Mouse (Mus musculus) spleen, adult 2 months (tissue): Measurements from ENCODE around the gene Cd2ap. TPM values are rescaled to one million over a fixed set of nuclear protein-coding genes. Genes with fewer than 3 reads are reported as not detected.

Experiments
- DNase-seq, 2 experiments: peaks; one replicate each; pipeline versions ENCODE4 v3.0.0 to v3.0.0-alpha.2; 2012 to 2021; ENCODE audit warnings: low spot score in 2 of 2, low read depth in 1 of 2
- H3K27ac ChIP-seq: fragments of 200-500 bp; 2 replicates; pipeline ENCODE4 v1.5.1; 2012; ENCODE audit warnings: low read length, inconsistent platforms; ENCODE audit not compliant: insufficient read depth
- H3K27me3 ChIP-seq: fragments of 200-500 bp; 2 replicates; pipeline ENCODE4 v1.6.1; 2012; ENCODE audit warnings: mild to moderate bottlenecking, moderate library complexity, low read length, inconsistent platforms; ENCODE audit not compliant: control insufficient read depth, insufficient read depth
- H3K36me3 ChIP-seq: fragments of 200-500 bp; 2 replicates; pipeline ENCODE4 v1.6.1; 2012; ENCODE audit warnings: mild to moderate bottlenecking, low read length, inconsistent platforms; ENCODE audit not compliant: control insufficient read depth, insufficient read depth
- H3K4me1 ChIP-seq: fragments of 200-500 bp; 2 replicates; pipeline ENCODE4 v1.6.1; 2011; ENCODE audit warnings: inconsistent platforms; ENCODE audit not compliant: control insufficient read depth, insufficient read depth, insufficient read length
- H3K4me3 ChIP-seq: fragments of 200-500 bp; 2 replicates; pipeline ENCODE4 v1.5.1; 2011; ENCODE audit warnings: mild to moderate bottlenecking, inconsistent platforms; ENCODE audit not compliant: insufficient read depth, insufficient read length; ENCODE audit errors: extremely low read depth
- CTCF ChIP-seq: fragments of 200-500 bp; IDR thresholded peaks from 2 replicates; pipeline ENCODE4 v1.5.1; 2011; ENCODE audit warnings: mild to moderate bottlenecking, inconsistent platforms; ENCODE audit not compliant: insufficient read depth, insufficient read length, insufficient replicate concordance; ENCODE audit errors: extremely low read depth
- POLR2A ChIP-seq: fragments of 200-500 bp; IDR thresholded peaks from 2 replicates; pipeline ENCODE4 v1.6.1; 2011; ENCODE audit warnings: low read depth, low read length, inconsistent platforms
- WGBS: fragments of 180-500 bp; shearing (Covaris S2); methylation state at CpG from one replicate; pipeline ENCODE4 v1.1.7; 2018; 5-methylcytosine and 5-hydroxymethylcytosine counted together
- polyA plus RNA-seq: library from polyadenylated mRNA; depleted of rRNA; stranded (reverse); fragments of >200 nt; gene quantifications from 2 replicates; pipeline ENCODE4 v1.2.3, GENCODE M21; 2012

The Cd2ap gene
- polyA plus RNA-seq, 1 experiment, result 8.9 TPM

DNA sequence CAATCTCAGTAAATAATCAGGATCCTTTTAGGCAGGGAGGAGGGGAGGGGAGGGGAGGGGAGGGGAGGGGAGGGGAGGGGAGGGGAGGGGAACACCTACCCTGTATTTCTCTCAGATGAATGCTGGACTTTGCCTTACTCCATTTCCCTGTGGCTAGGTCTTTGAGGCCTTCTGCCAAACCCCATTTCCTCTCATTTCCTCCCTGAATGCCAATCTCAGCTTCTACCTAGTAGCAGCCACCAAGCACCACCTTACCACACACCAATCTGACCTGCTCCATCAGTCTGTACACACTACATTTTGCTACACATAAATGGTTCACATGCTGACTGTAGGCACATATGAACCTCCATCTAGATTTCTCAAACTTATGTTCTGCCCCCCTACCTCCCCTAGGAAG, 6.0 kb downstream of the Cd2ap start:
- no peak for DNase-seq
- Histone ChIP-seq H3K36me3 (no peaks in the 10 kb centered on the region), H3K27ac (no peak overlapping the region), H3K4me3 (no peak overlapping the region), H3K4me1 (no peaks in the 10 kb centered on the region; the same call in 1 of the 2 replicates), H3K27me3 (no peaks in the 10 kb centered on the region)
- TF ChIP-seq CTCF (no peak), POLR2A (no peak)

DNA sequence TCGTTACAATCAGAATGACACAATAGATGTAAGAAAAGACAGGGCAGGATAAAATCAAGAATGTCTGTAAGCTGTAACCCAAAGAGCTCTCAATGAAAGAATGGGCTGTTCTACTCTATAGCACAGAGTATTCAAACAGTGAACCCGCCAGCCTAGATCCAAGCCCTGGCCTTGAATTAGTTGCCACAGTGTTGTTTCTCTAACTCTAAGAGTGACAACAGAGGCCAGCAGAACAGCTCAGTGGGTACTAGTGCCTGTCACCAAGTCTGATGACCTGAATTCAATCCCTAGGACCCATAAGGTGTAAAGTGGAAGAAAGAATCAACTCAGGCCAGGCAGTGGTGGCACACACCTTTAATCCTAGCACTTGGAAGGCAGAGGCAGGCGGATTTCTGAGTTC, 13.3 kb downstream of the Cd2ap start:
- H3K27ac ChIP-seq, result no peak overlapping the region
- no peaks in the 10 kb centered on the region for H3K27me3 ChIP-seq
- H3K4me3 ChIP-seq, result no peak overlapping the region
- TF ChIP-seq CTCF (no peak), POLR2A (no peak)
- 82% methylated on average over 3 of the region's 3 CpGs for WGBS
- H3K4me1 ChIP-seq, result no peaks in the 10 kb centered on the region
- DNase-seq, result no peak
- H3K36me3 ChIP-seq, result no peaks in the 10 kb centered on the region

DNA sequence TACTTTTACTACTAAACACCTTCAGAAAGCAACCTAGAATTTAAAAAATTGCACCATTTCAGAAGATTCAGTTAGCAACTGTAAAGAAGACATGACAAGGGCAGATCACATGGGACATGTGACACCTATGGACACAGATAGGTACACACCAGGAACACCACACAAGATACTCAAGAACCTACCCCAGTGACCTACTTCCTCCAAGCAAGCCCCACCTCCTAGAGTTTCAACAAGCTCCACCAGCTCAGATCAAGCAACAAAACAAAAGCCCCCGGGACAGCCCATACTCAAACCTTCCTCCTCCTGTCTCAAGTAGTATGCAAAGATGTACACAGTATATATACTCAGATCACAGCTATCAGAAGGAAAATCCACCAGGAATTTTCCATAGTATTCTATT, 16.1 kb downstream of the Cd2ap start:
- Histone ChIP-seq H3K27ac (no peak overlapping the region), H3K27me3 (no peaks in the 10 kb centered on the region), H3K4me1 (peaks cover 2% of the 10 kb centered on the region; the same call in 1 of the 2 replicates), H3K4me3 (no peak overlapping the region), H3K36me3 (no peaks in the 10 kb centered on the region)
- 29% methylated on average over 1 of the region's 1 CpGs for WGBS
- no peak for DNase-seq
- TF ChIP-seq POLR2A (no peak), CTCF (no peak)

DNA sequence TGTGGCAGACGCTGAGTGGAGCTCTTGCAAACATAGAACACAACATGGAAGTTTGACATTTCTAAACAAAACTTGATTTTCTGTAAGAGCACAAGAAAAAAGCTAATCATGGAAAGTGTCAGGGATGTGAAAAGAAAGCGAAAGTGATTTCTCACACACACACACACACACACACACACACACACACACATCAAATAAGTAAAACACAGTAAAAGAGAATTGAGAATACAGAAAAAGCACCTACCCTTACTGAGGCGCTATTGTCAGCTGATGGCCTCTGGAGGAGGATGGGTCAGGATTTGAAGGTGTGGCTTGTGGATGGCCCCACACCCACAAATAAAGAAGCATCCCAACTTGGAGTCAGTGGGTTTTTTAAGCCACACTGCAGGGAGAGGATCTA, 19.0 kb downstream of the Cd2ap start:
- DNase-seq, result no peak
- no peak overlapping the region for H3K27ac ChIP-seq
- H3K4me3 ChIP-seq, result no peak overlapping the region
- H3K27me3 ChIP-seq, result no peaks in the 10 kb centered on the region
- TF ChIP-seq POLR2A, result no peak
- TF ChIP-seq CTCF, result no peak
- 69% methylated on average over 3 of the region's 3 CpGs for WGBS
- H3K36me3 ChIP-seq, result no peaks in the 10 kb centered on the region
- H3K4me1 ChIP-seq, result peaks cover 2% of the 10 kb centered on the region; the same call in 1 of the 2 replicates

DNA sequence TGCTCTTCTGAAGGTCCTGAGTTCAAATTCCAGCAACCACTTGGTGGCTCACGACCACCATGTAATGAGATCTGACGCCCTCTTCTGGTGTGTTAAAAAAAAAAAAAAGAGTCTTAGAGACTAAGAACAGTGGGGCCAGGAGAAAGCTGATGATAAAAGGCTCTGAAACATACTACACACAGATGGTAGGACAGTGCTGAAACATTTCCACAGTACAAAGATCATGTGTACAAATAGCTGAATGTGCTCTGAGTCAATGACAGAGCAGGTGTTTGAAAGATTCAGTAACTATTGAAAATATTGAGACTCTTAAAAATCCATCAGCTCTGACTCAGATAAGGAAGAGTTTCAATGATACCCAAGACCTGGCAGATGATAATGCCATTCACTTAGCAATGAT, 29.4 kb downstream of the Cd2ap start:
- WGBS, result 88% methylated on average over 2 of the region's 2 CpGs
- TF ChIP-seq CTCF (no peak), POLR2A (no peak)

DNA sequence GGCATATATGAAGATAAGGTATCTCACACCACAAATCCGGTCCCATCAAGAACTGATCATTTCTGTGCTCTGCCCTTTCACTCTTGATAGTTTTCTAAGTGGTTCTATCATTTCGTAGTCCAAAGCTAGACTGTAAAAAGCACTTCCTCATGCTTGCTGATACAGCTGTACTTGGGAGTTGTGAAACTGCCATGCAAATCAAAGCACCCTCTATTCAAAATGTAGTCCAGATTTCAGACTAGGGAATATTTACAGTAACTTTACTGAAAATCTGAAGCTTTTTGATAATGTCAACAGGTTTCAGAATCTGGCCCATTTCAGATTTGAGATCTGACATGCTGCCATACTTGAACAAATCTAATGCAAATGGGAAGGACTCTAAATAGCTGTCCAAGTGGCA, 39.3 kb downstream of the Cd2ap start:
- peaks cover 5% of the 10 kb centered on the region for H3K36me3 ChIP-seq
- no peak for TF ChIP-seq CTCF
- TF ChIP-seq POLR2A, result no peak
- H3K4me1 ChIP-seq, result peaks cover 7% of the 10 kb centered on the region
- H3K27ac ChIP-seq, result no peak overlapping the region
- WGBS, result 56% methylated on average over 2 of the region's 2 CpGs
- no peak for DNase-seq
- H3K4me3 ChIP-seq, result no peak overlapping the region
- no peaks in the 10 kb centered on the region for H3K27me3 ChIP-seq

More for the DNA sequence above, 29.4 kb downstream of the Cd2ap start:
- no peak overlapping the region for H3K27ac ChIP-seq
- no peak for DNase-seq
- H3K4me3 ChIP-seq, result no peak overlapping the region
- no peaks in the 10 kb centered on the region for H3K4me1 ChIP-seq
- H3K36me3 ChIP-seq, result peaks cover 7% of the 10 kb centered on the region; the same call in 1 of the 2 replicates
- H3K27me3 ChIP-seq, result no peaks in the 10 kb centered on the region

DNA sequence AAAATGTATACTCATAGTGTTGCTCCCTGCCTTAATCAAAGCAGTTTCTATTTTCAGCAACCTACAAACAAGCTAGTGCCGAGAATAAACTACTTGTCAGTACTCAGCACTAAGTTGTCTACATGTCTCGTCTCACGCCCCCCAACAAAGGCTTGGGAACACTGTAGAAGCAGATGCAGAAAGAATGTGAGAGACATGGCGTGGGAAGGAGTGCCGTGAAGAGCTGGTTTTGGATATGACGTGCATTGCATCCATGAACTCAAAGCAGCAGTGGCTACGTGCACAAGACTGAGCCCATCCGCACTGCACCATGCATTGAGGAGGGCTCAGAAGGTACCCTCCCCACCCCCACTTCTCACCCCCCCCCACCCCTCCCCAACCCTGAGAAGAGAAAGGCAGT, 53.7 kb downstream of the Cd2ap start:
- no peak overlapping the region for H3K4me3 ChIP-seq
- H3K27ac ChIP-seq, result no peak overlapping the region
- no peaks in the 10 kb centered on the region for H3K27me3 ChIP-seq
- 94% methylated on average over 8 of the region's 8 CpGs for WGBS
- no peak for DNase-seq
- no peaks in the 10 kb centered on the region for H3K4me1 ChIP-seq
- TF ChIP-seq CTCF (no peak), POLR2A (no peak)
- H3K36me3 ChIP-seq, result peaks cover 22% of the 10 kb centered on the region
